Mouse (Mus musculus): ENCODE measurements around the gene Mfsd14b. TPM values are rescaled to one million over a fixed set of nuclear protein-coding genes. Genes with fewer than 3 reads are reported as not detected.

Mfsd14b gene
- polyA plus RNA-seq, 1 experiment from 2014 or later = 47.5 TPM

DNA sequence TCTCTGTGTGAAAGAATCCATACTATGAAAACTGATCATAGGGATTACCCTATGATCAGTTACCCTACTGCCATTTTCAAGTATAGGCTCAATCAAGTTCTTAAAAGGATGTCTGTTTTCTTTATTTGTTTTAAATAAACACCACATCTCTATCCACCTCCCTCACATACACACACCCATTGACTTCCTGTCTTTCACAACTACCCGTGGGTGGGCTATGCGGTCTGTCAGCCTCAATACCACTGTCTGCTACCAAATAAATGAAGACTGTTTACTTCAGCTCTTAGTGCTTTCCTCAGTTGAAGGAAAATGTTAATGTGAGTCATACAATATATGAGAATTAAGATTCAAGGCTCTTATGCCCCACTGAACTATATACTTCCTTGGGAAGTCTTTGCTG, 42.8 kb downstream of the Mfsd14b start:
- 90% methylated on average over 2 of the region's 2 CpGs for WGBS
- ATAC-seq (ENCODE audit: low FRiP score) = no peak
- no peak overlapping the region for H3K4me2 ChIP-seq (replicated peaks)
- no peaks in the 10 kb centered on the region for H3K9me3 ChIP-seq (replicated peaks)
- H3K27me3 ChIP-seq = no peaks in the 10 kb centered on the region
- no peak overlapping the region for H3K27ac ChIP-seq
- H3K36me3 ChIP-seq = peaks cover 28% of the 10 kb centered on the region
- H3K4me3 ChIP-seq = no peak overlapping the region
- no peak overlapping the region for H3K9ac ChIP-seq
- no peaks in the 10 kb centered on the region for H3K4me1 ChIP-seq

DNA sequence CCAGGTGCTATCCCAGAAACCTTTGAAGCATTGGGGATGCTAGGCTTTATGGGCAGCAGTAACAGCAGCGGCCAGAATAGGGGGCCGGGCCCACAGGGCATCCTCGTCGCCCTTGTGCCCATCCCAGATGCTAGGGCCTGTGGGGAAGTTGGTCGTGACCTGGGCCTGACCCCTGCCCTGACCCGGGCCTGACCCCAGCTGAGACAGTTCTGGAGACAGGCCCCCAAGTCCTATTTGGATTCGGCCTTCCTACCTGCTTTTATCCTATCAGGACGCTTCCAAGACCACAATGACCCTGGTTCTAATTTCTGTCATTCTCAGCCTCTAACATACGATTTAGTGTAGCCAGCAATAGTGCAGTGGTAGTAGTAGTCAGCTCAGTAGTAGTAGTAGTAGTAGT, 60.1 kb downstream of the Mfsd14b start, which contains the start of gene Prss47:
Gene Prss47 (minus strand): TSS at position 101 of the 400 bp plus-strand sequence.
- Histone ChIP-seq H3K27me3 (no peaks in the 10 kb centered on the region), H3K4me1 (no peaks in the 10 kb centered on the region), H3K9ac (no peak within 1 kb of the TSS), H3K4me3 (no peak within 1 kb of the TSS), H3K36me3 (no peaks in the 10 kb centered on the region), H3K4me2 (replicated peaks) (no peak within 1 kb of the TSS), H3K27ac (no peak within 1 kb of the TSS), H3K9me3 (replicated peaks) (no peaks in the 10 kb centered on the region)
- WGBS = 87% methylated on average over 9 of the region's 9 CpGs
- ATAC-seq (ENCODE audit: low FRiP score) = no peak

DNA sequence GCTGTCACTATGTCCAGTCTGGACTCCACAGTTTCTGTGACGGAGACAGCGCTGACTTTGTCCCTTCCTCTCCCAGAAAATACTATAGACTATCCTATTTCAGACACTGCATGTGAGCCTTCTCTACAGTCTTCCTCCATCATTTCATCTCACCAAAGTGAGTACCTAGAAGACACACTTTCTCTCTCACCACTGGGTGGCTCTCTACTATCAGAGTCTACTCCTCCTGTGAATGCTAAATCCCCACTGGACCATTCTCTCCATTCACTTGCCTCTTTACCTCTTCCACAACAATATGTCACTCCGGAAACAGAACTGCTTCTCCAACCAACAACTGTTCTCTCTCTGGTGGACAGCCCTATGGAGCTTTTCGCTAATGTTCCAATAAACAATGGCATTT, 77.7 kb downstream of the Mfsd14b start:
- no peak overlapping the region for H3K27ac ChIP-seq
- H3K4me1 ChIP-seq = no peaks in the 10 kb centered on the region
- WGBS = 64% methylated on average over 4 of the region's 4 CpGs
- H3K9ac ChIP-seq = no peak overlapping the region
- H3K36me3 ChIP-seq = no peaks in the 10 kb centered on the region
- no peaks in the 10 kb centered on the region for H3K9me3 ChIP-seq (replicated peaks)
- no peak overlapping the region for H3K4me3 ChIP-seq
- H3K27me3 ChIP-seq = no peaks in the 10 kb centered on the region
- no peak for ATAC-seq (ENCODE audit: low FRiP score)
- no peak overlapping the region for H3K4me2 ChIP-seq (replicated peaks)

DNA sequence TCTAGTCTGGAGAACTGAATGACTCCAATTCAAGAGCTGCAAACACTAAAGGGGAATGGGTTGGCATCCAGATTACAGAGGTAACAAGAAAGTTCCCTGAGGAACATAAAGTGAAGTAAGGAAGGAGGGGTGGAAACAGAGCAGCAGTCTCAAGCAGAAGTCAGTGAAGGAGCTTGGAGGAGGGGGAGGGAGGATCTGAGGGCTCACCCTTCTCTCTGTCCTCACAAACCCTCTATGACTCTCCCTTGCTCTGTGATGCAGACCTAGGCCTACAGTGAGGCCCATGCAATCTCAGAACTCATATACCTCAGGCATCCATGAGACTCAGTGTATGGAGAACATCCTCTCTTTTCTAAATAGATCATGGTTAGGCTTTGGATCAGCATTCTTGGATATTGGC, 80.0 kb downstream of the Mfsd14b start, which contains the start of gene Spata31d1c:
Gene Spata31d1c (plus strand): TSS at position 301 of the 400 bp plus-strand sequence.
- Histone ChIP-seq H3K4me1 (no peaks in the 10 kb centered on the region), H3K27ac (no peak within 1 kb of the TSS), H3K27me3 (no peaks in the 10 kb centered on the region), H3K9me3 (replicated peaks) (no peaks in the 10 kb centered on the region), H3K9ac (no peak within 1 kb of the TSS), H3K4me2 (replicated peaks) (no peak within 1 kb of the TSS), H3K36me3 (no peaks in the 10 kb centered on the region), H3K4me3 (no peak within 1 kb of the TSS)
- ATAC-seq (ENCODE audit: low FRiP score) = no peak

Other genes with a start within 250 kb of the Mfsd14b start
- 0.21 TPM in 1 of 2 replicates, not detected in the other for gene Cntnap3, start 209.0 kb downstream of the Mfsd14b start, polyA plus RNA-seq (2016; fragmentation: Nextera tagmentation; extraction: Ambion mirVana)
- gene Spata31, start 195.6 kb downstream of the Mfsd14b start, polyA plus RNA-seq (2016; fragmentation: Nextera tagmentation; extraction: Ambion mirVana) = not detected in 2 replicates
- gene Spata31d1c, start 79.9 kb downstream of the Mfsd14b start, polyA plus RNA-seq (2016; fragmentation: Nextera tagmentation; extraction: Ambion mirVana) = not detected in 2 replicates
- not detected in 2 replicates for gene Prss47, start 60.2 kb downstream of the Mfsd14b start, polyA plus RNA-seq (2016; fragmentation: Nextera tagmentation; extraction: Ambion mirVana)
- not detected in 2 replicates for gene Olfr465-ps1, start 25.1 kb upstream of the Mfsd14b start, polyA plus RNA-seq (2016; fragmentation: Nextera tagmentation; extraction: Ambion mirVana)
- gene Olfr466, start 37.3 kb upstream of the Mfsd14b start, polyA plus RNA-seq (2016; fragmentation: Nextera tagmentation; extraction: Ambion mirVana) = not detected in 2 replicates
- gene Nlrp4f, start 93.0 kb upstream of the Mfsd14b start, polyA plus RNA-seq (2016; fragmentation: Nextera tagmentation; extraction: Ambion mirVana) = 0.39 TPM in 1 of 2 replicates, not detected in the other
- not detected in 2 replicates for gene Gm10775, start 146.6 kb upstream of the Mfsd14b start, polyA plus RNA-seq (2016; fragmentation: Nextera tagmentation; extraction: Ambion mirVana)
- gene Zfp369, start 165.8 kb upstream of the Mfsd14b start, polyA plus RNA-seq (2016; fragmentation: Nextera tagmentation; extraction: Ambion mirVana) = 23.3 TPM in 2 replicates

Measured in hindbrain, embryonic 12.5 days (tissue).